9 mouse cellular contexts compared by ENCODE assay signal in genomic region chr1:189228222-189229084, GRCm38 (mm10).
DNase-seq lines count a peak whose midpoint lies in the region; ATAC-seq lines count a peak whose summit lies in the region.
"Had no signal": no experiment of that assay in that cellular context is flagged by ENCODE, and none has a peak within 500 bp of the region (broad histone marks: within the 10 kb centered on the region; RNA-seq: fewer than 3 reads in every experiment).

No protein-coding gene starts in this region.

- WGBS in heart, embryonic 13.5 days, result 48% methylated on average over 19 of the region's 19 CpGs

- no peaks in the 10 kb centered on the region for H3K36me3 ChIP-seq in heart, embryonic 13.5 days
- H3K36me3 ChIP-seq: limb, embryonic 15.5 days had no signal

- H3K27me3 ChIP-seq in heart, embryonic 13.5 days (replicated peaks), result no peaks in the 10 kb centered on the region
- H3K27me3 ChIP-seq: limb, embryonic 15.5 days had no signal

- ATAC-seq in heart, embryonic 13.5 days (ENCODE audit: extremely low read depth, insufficient number of reproducible peaks, low FRiP score, low TSS enrichment), result no peak
- ATAC-seq in erythroblast, adult 5-6 weeks (replicated peaks; ENCODE audit: low FRiP score, poor library complexity, severe bottlenecking), result no peak

- H3K4me1 ChIP-seq in heart, embryonic 13.5 days, result peaks cover 8% of the 10 kb centered on the region
- H3K4me1 ChIP-seq: limb, embryonic 15.5 days had no signal

- no peak overlapping the region for H3K9ac ChIP-seq in heart, embryonic 13.5 days
- H3K9ac ChIP-seq: limb, embryonic 15.5 days had no signal

- DNase-seq in kidney, postnatal 4 days, result peak; percentile 40 to 58
- no peak for DNase-seq in kidney, adult 18-20 months
- DNase-seq in left cerebral cortex, adult 18-20 months (ENCODE audit: low spot score in 2 of 2), result peak; percentile 72 to 80
- DNase-seq in right cerebral cortex, postnatal 25 days, result peak; percentile 52
- DNase-seq in urinary bladder, postnatal 14 days (ENCODE audit: low spot score), result no peak
- DNase-seq in embryo, embryonic 10.5 days (ENCODE audit: low spot score), result no peak

- H3K4me3 ChIP-seq in heart, embryonic 13.5 days, result no peak overlapping the region
- H3K4me3 ChIP-seq: limb, embryonic 15.5 days had no signal

- H3K9me3 ChIP-seq in heart, embryonic 13.5 days, result no peaks in the 10 kb centered on the region
- H3K9me3 ChIP-seq: limb, embryonic 15.5 days had no signal

- peak overlapping the region; percentile 55 for H3K4me2 ChIP-seq in heart, embryonic 13.5 days
- H3K4me2 ChIP-seq: limb, embryonic 15.5 days had no signal

- no peak overlapping the region for H3K27ac ChIP-seq in heart, embryonic 13.5 days (replicated peaks)
- H3K27ac ChIP-seq: limb, embryonic 15.5 days had no signal

Comparison
In these comparisons a context has a peak if more than half of its experiments do, and no peak if none do; other contexts are left out.
1. DNase-seq: peak in kidney, postnatal 4 days (2 of 2), left cerebral cortex, adult 18-20 months (2 of 2) and right cerebral cortex, postnatal 25 days (single experiment); none in kidney, adult 18-20 months (single experiment), urinary bladder, postnatal 14 days (single experiment) and embryo, embryonic 10.5 days (single experiment).